Mouse (Mus musculus): ENCODE results near the gene Dennd1a.

Dennd1a gene

GRCm38 (mm10) chr2:38221461-38221860 lies 65.7 kb downstream of the Dennd1a start:
- no peak for DNase-seq

GRCm38 (mm10) chr2:38220687-38221435 lies 66.3 kb downstream of the Dennd1a start:
- DNase-seq = peak; percentile 70

- DNase-seq = no peak
Observed at GRCm38 (mm10) chr2:38219666-38220065, 67.5 kb downstream of the Dennd1a start.

GRCm38 (mm10) chr2:38213041-38213440 lies 74.1 kb downstream of the Dennd1a start:
- DNase-seq = no peak

GRCm38 (mm10) chr2:38211426-38211825 lies 75.8 kb downstream of the Dennd1a start:
- no peak for DNase-seq

- DNase-seq = no peak
Observed at GRCm38 (mm10) chr2:38207752-38208151, 79.4 kb downstream of the Dennd1a start.

- no peak for DNase-seq
Observed at GRCm38 (mm10) chr2:38205281-38205680, 81.9 kb downstream of the Dennd1a start.

- DNase-seq = no peak
Observed at GRCm38 (mm10) chr2:38204696-38205095, 82.5 kb downstream of the Dennd1a start.

- no peak for DNase-seq
Observed at GRCm38 (mm10) chr2:38198072-38198471, 89.1 kb downstream of the Dennd1a start.

- DNase-seq = no peak
Observed at GRCm38 (mm10) chr2:38196199-38197060, 90.8 kb downstream of the Dennd1a start.

- no peak for DNase-seq
Observed at GRCm38 (mm10) chr2:38192007-38192406, 95.2 kb downstream of the Dennd1a start.

- DNase-seq = no peak
Observed at GRCm38 (mm10) chr2:38191601-38192000, 95.6 kb downstream of the Dennd1a start.

- peak; percentile 27 for DNase-seq
Observed at GRCm38 (mm10) chr2:38186438-38186837, 100.8 kb downstream of the Dennd1a start.

- no peak for DNase-seq
Observed at GRCm38 (mm10) chr2:38184977-38185376, 102.2 kb downstream of the Dennd1a start.

- no peak for DNase-seq
Observed at GRCm38 (mm10) chr2:38183881-38184280, 103.3 kb downstream of the Dennd1a start.

- no peak for DNase-seq
Observed at GRCm38 (mm10) chr2:38182283-38182682, 104.9 kb downstream of the Dennd1a start.

- DNase-seq = no peak
Observed at GRCm38 (mm10) chr2:38177583-38177978, 109.6 kb downstream of the Dennd1a start.

- DNase-seq = no peak
Observed at GRCm38 (mm10) chr2:38176870-38177582, 110.2 kb downstream of the Dennd1a start.

GRCm38 (mm10) chr2:38175276-38175675 lies 111.9 kb downstream of the Dennd1a start:
- DNase-seq = no peak

GRCm38 (mm10) chr2:38168606-38169005 lies 118.6 kb downstream of the Dennd1a start:
- no peak for DNase-seq

GRCm38 (mm10) chr2:38165966-38166365 lies 121.2 kb downstream of the Dennd1a start:
- no peak for DNase-seq

- DNase-seq = no peak
Observed at GRCm38 (mm10) chr2:38164326-38165035, 122.7 kb downstream of the Dennd1a start.

GRCm38 (mm10) chr2:38162486-38162885 lies 124.7 kb downstream of the Dennd1a start:
- DNase-seq = peak; percentile 37

Measured in embryo, embryonic 11 days (tissue).